Mouse (Mus musculus): ENCODE measurements at regions not wholly inside any gene's neighbourhood (a gene's known extent, or its start where the extent isn't known, plus 50 kb on each side); places are given as distances from the start of the nearest gene placed in this dataset.

DNA sequence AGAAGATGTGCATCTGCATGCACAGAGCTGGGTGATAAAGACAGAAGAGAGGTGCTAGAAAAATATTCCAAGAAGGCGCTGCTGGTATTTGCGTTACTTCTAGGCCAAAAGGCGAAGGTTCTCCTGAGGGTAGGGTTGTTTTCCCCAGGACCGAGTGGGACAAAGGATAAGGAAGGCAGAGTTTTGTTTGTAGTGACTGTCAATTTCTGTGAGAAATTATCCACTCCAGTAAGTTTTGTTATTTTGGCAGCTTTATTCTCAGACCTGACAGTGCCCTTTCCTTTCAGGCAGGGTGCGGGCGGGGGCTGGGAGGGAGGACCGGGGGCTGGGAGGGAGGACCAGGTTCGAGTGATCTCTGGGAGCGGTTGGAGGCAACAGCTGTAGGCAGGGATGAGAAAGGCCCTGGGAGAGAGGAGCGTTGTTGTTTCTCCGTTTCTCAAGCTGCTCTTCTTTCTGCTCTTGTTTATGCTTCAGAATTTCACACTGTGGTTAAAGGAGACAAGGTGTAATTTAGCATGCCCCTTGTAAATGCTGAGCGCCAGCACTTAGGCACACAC is 211.2 kb upstream of the Cited2 start:
- no peak for DNase-seq (ENCODE audit: low spot score in 2 of 2)

DNA sequence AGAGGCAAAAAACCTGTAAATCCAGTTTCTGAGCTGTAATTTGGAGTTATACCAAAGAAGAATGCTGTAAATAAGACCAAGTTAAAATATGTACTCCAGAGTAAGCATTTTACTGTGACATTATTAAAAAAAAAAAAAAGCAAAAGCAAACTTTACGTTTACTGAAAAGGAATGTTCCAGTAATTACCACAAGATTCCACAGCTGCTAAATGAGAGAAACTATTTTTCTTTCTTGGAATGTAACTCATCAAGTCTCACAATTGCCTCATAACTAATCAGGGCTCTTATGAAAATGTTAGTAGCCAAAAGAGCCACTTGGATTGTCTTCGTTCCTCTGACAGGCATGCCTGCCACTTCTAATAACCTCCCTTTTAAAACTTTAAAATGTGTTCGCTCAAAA is 210.5 kb upstream of the Cited2 start:
- no peak for DNase-seq (ENCODE audit: low spot score in 2 of 2)

GRCm38 (mm10) chr10:17513756-17514155 is 209.3 kb upstream of the Cited2 start:
- no peak for DNase-seq (ENCODE audit: low spot score in 2 of 2)

- DNase-seq (ENCODE audit: low spot score in 2 of 2) = no peak
These were observed 206.9 kb upstream of the Cited2 start for GRCm38 (mm10) chr10:17516068-17516467.

- no peak for DNase-seq (ENCODE audit: low spot score in 2 of 2)
These were observed 204.4 kb upstream of the Cited2 start for GRCm38 (mm10) chr10:17518423-17519175.

GRCm38 (mm10) chr10:17522026-17522541 is 200.9 kb upstream of the Cited2 start:
- no peak for DNase-seq (ENCODE audit: low spot score in 2 of 2)

- no peak for DNase-seq (ENCODE audit: low spot score in 2 of 2)
These were observed 199.3 kb upstream of the Cited2 start for GRCm38 (mm10) chr10:17523558-17524328.

- DNase-seq (ENCODE audit: low spot score in 2 of 2) = no peak
These were observed 195.8 kb upstream of the Cited2 start for GRCm38 (mm10) chr10:17527151-17527737.

DNA sequence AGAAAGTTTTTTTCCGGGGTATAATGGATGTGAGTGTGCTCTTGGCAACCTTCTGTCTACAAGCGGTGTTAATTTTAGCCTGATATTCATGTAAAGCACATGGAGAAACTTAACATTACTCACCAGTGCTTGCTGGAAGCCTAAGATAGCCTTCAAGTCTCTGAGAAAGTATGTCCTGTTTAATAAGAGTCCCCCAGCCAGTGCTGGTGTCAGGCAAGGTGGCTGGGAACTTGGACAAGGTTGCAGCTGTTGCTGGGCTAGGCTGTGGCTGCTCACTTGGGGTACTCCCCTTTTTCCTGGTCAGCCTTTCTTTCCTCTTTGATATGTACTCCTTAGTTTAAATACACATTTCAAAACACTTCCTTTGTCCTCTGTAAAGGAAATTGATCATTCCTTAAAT is 194.9 kb upstream of the Cited2 start:
- DNase-seq (ENCODE audit: low spot score in 2 of 2) = no peak

- DNase-seq (ENCODE audit: low spot score in 2 of 2) = no peak
These were observed 194.2 kb upstream of the Cited2 start for GRCm38 (mm10) chr10:17528846-17529245.

DNA sequence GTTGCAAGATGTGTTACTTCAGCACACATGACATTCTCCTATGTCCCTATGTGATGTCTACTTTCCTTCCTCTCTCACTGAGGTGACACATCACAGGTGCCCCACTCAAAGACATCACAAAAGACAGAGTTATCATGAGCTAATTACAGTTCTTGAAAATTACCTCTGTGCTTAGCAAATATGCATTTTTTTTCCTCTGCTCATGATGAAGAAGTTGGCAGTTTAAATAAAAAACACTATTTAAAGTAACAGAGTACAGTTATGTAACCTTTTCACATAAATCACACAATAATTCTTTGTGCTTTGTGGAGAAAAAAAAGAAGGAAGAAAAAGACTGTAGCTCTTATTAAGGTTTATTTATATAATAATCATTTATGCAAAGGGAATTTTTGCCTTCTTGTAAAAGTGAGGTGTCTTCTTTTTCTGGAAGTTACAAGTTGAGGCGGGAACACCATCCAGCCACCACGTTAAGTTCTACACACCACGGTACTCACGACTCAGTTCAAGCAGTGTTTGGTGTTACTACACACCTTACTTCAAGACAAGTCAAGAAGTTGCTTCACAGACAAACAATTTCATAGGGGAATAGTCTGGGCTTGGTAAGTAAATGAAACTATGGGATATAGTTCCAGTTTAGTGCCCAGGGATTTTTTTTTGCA is 193.0 kb upstream of the Cited2 start:
- DNase-seq (ENCODE audit: low spot score in 2 of 2) = peak in 1 of 2 experiments; percentile 8

- no peak for DNase-seq (ENCODE audit: low spot score in 2 of 2)
These were observed 192.0 kb upstream of the Cited2 start for GRCm38 (mm10) chr10:17531021-17531420.

DNA sequence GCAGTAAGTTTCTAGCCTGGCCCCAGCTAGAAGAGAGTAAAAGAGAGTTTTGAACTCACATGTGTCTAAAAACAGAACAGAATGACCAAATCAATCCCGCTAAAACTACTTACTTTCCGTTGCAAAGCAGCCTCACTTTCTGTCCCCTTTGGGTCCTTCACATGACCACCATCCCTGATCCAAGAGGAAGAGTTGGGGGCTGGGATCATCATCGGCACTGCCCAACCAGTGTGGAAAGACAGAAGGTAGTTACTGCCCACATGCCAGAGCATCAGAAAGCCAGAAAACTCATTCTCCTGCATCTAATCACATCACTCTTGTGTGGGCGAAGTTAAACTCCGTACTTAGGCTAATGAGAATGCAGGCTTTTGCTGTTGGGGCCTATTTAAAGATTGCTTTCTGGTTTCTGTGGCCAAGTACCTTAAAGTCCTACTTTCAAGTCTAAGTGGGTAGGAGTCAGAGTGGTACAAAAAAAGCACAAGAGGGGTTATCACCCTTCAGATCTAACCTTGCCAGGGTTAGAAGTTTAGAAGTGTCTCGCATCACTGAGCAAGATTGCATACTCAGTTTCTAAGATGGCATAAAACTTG is 184.0 kb upstream of the Cited2 start:
- DNase-seq (ENCODE audit: low spot score in 2 of 2) = no peak

DNA sequence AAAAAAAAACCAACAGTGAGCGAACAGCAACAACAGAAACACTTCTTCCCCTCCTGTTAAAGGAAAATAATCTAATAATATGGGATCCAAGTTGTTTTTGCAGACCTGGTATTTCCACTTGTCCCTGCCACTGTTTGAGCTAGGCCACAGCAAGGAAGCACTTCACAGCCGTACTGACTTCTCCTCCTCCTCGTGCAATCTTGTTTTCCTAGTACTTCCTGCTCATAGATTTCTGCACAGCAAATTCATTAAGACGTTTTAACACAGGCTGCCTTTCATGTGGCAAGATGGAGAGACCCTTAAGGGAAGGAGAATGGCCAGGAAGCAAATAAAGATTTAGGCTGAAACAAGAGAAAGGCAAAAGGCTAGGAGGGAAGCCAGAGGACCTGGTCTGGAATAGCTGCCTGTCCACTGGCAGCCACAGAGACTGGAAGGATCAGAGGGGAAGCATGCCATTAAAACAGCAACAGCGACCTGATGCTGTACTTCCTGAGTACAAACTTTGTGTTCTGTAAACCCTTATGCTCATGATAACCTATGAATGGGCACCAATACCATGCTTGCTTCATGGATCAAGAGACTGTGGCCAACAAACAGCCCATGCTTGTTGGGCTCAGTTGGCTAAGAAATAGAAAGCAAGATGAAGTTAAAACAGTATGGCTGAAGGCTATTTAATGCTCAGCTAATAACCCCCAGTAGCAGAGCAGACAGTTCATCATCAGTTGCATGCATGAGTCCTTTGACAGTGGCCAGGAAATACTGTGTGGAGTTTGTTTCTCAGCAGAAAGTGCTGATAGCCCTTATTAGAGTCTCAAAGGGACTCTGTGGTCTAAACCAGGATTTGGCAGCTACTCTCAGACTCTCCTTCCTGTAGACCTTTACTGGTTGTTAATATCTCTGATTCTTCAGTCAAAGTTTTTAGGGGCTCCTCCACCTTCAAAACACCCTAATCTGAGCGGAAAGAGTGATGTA is 182.3 kb upstream of the Cited2 start:
- DNase-seq (ENCODE audit: low spot score in 2 of 2) = no peak

DNA sequence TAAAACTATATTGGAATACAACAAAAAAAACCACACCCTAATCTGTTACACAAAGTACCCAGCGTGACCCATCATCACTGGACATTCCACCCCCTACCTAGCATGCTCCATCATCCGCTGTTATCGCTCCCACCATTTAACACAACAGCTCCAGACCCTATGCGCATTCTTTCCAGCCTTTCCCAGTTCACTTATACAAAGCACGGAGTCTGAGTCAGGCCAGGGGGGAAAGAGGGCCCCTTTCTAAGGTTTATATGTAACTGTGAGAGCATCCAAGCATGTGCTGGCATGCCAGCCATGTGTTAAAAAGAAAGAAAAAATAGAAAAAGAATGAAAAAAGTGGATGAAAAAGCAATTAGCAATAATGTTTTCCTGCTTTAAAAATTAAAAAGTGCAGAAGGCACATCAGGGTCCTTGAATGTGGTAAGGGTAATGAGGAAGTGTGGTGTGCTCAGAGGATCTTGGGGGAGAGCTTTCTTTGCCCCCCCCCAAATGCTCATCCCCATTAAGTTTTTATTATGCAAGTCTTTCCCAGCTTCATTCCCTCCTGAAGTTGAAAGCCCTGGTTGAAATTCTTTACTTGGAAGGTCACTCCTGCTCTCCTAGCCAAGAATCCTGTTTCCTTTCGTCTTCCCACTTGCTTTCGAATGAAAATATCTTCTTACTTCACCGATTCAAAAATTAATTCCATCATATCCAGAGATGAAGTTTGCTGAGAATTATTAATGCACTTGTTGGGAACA is 180.7 kb upstream of the Cited2 start:
- no peak for DNase-seq (ENCODE audit: low spot score in 2 of 2)

- DNase-seq (ENCODE audit: low spot score in 2 of 2) = no peak
These were observed 180.1 kb upstream of the Cited2 start for GRCm38 (mm10) chr10:17542847-17543421.

- DNase-seq (ENCODE audit: low spot score in 2 of 2) = no peak
These were observed 177.7 kb upstream of the Cited2 start for GRCm38 (mm10) chr10:17545291-17545690.

DNA sequence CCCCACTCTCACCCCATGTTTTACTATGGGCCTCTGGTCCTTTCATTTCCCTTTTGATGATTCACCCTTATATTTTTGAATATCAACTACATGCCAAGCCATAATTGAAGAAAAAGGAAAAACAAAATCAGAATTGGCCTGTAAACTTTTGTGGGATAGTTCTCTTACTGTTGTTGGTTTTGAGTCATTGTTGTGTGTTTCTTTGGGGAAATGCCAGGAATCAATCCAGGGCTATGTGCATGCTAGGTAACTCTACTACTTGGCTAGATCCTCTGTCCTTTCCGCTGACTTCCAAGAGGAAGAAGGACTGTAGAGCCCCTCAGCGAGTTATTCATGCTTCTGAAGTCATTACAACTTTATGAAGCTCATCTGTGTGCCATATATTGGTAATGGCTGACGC is 175.0 kb upstream of the Cited2 start:
- DNase-seq (ENCODE audit: low spot score in 2 of 2) = no peak

All from left cerebral cortex, adult 18-20 months (tissue).